Mouse (Mus musculus) intestine, embryonic 16.5 days (tissue): ENCODE measurements around the gene Hspb1. TPM values are rescaled to one million over a fixed set of nuclear protein-coding genes. Genes with fewer than 3 reads are reported as not detected.

Source experiments
- ATAC-seq: fragments of 200-750 bp; cut with Nextera tagmentation; 2 replicates; pipeline ENCODE4 v1.8.0; 2017; ENCODE audit warnings: moderate TSS enrichment, moderate library complexity
- H3K27ac ChIP-seq: fragments of 300-500 bp; sonication (generic); 2 replicates; pipeline ENCODE4 v1.5.1; 2014; ENCODE audit warnings: mild to moderate bottlenecking, low read length
- H3K27me3 ChIP-seq: fragments of 300-500 bp; sonication (generic); replicated peaks from 2 replicates; pipeline ENCODE4 v1.6.1; 2014; ENCODE audit warnings: low read length, control low read depth, mixed read lengths; ENCODE audit not compliant: control insufficient read depth, insufficient read depth
- H3K36me3 ChIP-seq: fragments of 300-500 bp; sonication (generic); 2 replicates; pipeline ENCODE4 v1.6.1; 2014; ENCODE audit warnings: low read length, control low read depth; ENCODE audit not compliant: control insufficient read depth, insufficient read depth
- H3K4me1 ChIP-seq: fragments of 300-500 bp; sonication (generic); 2 replicates; pipeline ENCODE4 v1.6.1; 2014; ENCODE audit warnings: low read length, control low read depth, mixed read lengths; ENCODE audit not compliant: control insufficient read depth, insufficient read depth
- H3K4me2 ChIP-seq: fragments of 300-500 bp; sonication (generic); 2 replicates; pipeline ENCODE4 v1.6.1; 2014; ENCODE audit warnings: low read depth, low read length, control low read depth
- H3K4me3 ChIP-seq: fragments of 300-500 bp; sonication (generic); 2 replicates; pipeline ENCODE4 v1.5.1; 2014; ENCODE audit warnings: mild to moderate bottlenecking, low read length
- H3K9ac ChIP-seq: fragments of 300-500 bp; sonication (generic); 2 replicates; pipeline ENCODE4 v1.6.1; 2014; ENCODE audit warnings: low read depth, low read length
- H3K9me3 ChIP-seq: fragments of 300-500 bp; sonication (generic); 2 replicates; pipeline ENCODE4 v1.6.1; 2016; ENCODE audit warnings: low read length, control low read depth; ENCODE audit not compliant: control insufficient read depth
- WGBS: fragments of 180-500 bp; shearing (Covaris S2); extraction: QIAGEN DNeasy Blood & Tissue Kit; methylation state at CpG from one replicate; pipeline ENCODE4 v1.1.7; 2014; 5-methylcytosine and 5-hydroxymethylcytosine counted together
- polyA plus RNA-seq: library from polyadenylated mRNA; unstranded; fragments of >200 nt; fragmentation: Nextera tagmentation; extraction: Ambion mirVana; gene quantifications from 2 replicates; pipeline ENCODE4 v1.2.1, GENCODE M21; 2015

Gene Hspb1
- polyA plus RNA-seq, 1 experiment from 2014 or later = 114 TPM

DNA sequence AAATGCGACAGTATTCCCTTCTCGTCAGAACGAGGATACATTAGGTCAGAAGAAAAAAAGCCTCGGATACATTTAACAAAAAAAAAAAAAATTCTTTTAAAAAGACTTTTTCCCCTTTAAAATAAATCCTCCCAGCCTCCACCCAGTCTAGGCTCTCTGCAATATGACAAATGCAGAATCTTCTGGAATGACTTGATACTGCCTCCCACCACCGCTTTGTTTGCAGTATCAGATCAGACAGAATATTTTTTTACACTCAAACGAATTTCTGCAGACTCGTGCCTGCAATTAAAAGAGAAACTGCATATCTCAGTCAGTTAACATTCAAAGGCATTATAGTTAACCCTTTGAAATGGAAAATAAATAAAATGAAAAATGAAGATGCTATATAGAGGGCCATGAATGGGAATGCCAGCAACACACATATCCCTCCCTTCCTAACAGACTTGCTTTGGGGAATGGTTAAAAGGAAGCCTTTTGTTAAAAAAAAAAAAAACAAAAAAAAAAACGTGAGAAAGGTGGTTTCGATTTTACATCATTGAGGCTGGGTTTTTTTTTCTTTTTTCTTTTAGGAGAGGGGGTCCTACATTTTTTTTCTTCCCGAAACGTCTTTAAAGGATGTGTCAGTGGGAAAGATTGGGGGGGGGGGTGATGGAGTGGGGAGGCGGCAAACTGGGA, 45.6 kb downstream of the Hspb1 start:
- no peak for ATAC-seq
- Histone ChIP-seq H3K9me3 (no peaks in the 10 kb centered on the region), H3K9ac (peak overlapping the region; percentile 89), H3K36me3 (no peaks in the 10 kb centered on the region), H3K4me3 (peak overlapping the region; percentile 78), H3K27me3 (no peaks in the 10 kb centered on the region), H3K4me1 (peaks cover 16% of the 10 kb centered on the region), H3K27ac (peak overlapping the region; percentile 98; the same call in 1 of the 2 replicates), H3K4me2 (peak overlapping the region; percentile 70)
- 6% methylated on average over 12 of the region's 12 CpGs for WGBS

GRCm38 (mm10) chr5:135933900-135934441, 46.3 kb downstream of the Hspb1 start:
- Histone ChIP-seq H3K27me3 (no peaks in the 10 kb centered on the region), H3K27ac (peak overlapping the region; percentile 98), H3K36me3 (no peaks in the 10 kb centered on the region), H3K4me2 (peak overlapping the region; percentile 70), H3K9ac (peak overlapping the region; percentile 89), H3K4me3 (peak overlapping the region; percentile 78), H3K4me1 (peaks cover 16% of the 10 kb centered on the region), H3K9me3 (no peaks in the 10 kb centered on the region)
- under 1% methylated on average over 35 of the region's 35 CpGs for WGBS
- ATAC-seq = peak; percentile 75

DNA sequence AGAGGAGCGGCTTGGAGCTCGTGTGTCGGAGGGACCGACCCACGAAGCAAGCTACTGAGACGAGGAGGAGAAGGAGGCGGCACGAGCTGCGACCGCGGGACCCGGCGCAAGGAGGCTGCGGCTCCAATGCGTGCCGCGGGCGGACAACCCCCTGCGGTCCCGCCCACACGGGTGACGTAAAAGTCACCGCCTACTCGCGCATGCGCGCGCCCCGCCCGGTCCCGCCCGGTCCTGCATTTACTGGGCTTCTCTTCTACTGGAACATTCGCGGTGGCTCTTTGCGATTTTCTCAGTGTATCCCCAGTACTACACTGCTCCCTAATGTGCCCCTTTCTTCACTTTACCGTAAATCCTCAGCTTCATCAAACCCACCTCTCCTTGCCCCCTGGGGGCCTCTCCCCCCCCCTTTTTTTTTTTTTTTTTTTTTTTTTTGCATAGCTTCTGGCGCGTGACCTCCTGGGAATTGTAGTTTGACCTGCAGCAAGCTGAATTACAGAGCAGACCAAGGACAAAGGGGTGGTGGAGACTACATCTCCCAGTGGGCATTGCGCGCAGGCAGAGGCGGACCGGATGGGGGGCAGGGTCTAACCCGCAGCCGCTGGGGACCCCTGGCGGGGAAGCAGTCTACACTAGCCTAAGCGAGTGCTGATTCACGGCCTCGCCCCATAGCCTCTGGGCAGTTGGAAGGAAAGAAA, 46.9 kb downstream of the Hspb1 start, which contains the start of gene Ywhag:
Gene Ywhag (minus strand): TSS at position 136 of the 695 bp plus-strand sequence.
- Histone ChIP-seq H3K4me2 (peak within 1 kb of the TSS; percentile 70), H3K4me3 (peak within 1 kb of the TSS; percentile 78), H3K27ac (peak within 1 kb of the TSS; percentile 98), H3K4me1 (peaks cover 16% of the 10 kb centered on the region), H3K27me3 (no peaks in the 10 kb centered on the region), H3K36me3 (no peaks in the 10 kb centered on the region), H3K9ac (peak within 1 kb of the TSS; percentile 89), H3K9me3 (no peaks in the 10 kb centered on the region)
- under 1% methylated on average over 48 of the region's 48 CpGs for WGBS
- ATAC-seq = peak; percentile 96

GRCm38 (mm10) chr5:135935176-135935523, 47.4 kb downstream of the Hspb1 start:
- WGBS = 52% methylated on average over 7 of the region's 7 CpGs
- Histone ChIP-seq H3K4me1 (peaks cover 16% of the 10 kb centered on the region), H3K9me3 (no peaks in the 10 kb centered on the region), H3K9ac (peak overlapping the region; percentile 49; the same call in 1 of the 2 replicates), H3K4me3 (peak overlapping the region; percentile 78), H3K4me2 (peak overlapping the region; percentile 45), H3K27ac (peak overlapping the region; percentile 66), H3K36me3 (no peaks in the 10 kb centered on the region), H3K27me3 (no peaks in the 10 kb centered on the region)
- ATAC-seq = no peak; the same call in 1 of the 2 replicates

- no peak overlapping the region for H3K4me2 ChIP-seq
These were observed 48.0 kb downstream of the Hspb1 start for GRCm38 (mm10) chr5:135935641-135936190.

More at GRCm38 (mm10) chr5:135935641-135936190, 48.0 kb downstream of the Hspb1 start:
- no peak overlapping the region for H3K4me3 ChIP-seq
- no peak for ATAC-seq
- no peaks in the 10 kb centered on the region for H3K27me3 ChIP-seq
- WGBS = 77% methylated on average over 6 of the region's 6 CpGs
- H3K9me3 ChIP-seq = no peaks in the 10 kb centered on the region
- H3K36me3 ChIP-seq = no peaks in the 10 kb centered on the region
- no peak overlapping the region for H3K9ac ChIP-seq
- peaks cover 16% of the 10 kb centered on the region for H3K4me1 ChIP-seq
- H3K27ac ChIP-seq = no peak overlapping the region

Other genes with a start within 250 kb of the Hspb1 start
- gene Por, start 217.9 kb upstream of the Hspb1 start, polyA plus RNA-seq = 111 and 116 TPM in 2 replicates
- 65.1 and 65.8 TPM in 2 replicates for gene Tmem120a, start 143.5 kb upstream of the Hspb1 start, polyA plus RNA-seq
- gene Styxl1, start 109.5 kb upstream of the Hspb1 start, polyA plus RNA-seq = 0.21 and 0.35 TPM in 2 replicates
- gene Mdh2, start 109.4 kb upstream of the Hspb1 start, polyA plus RNA-seq = 873 and 892 TPM in 2 replicates
- 2.6 and 3.1 TPM in 2 replicates for gene Srrm3, start 81.0 kb upstream of the Hspb1 start, polyA plus RNA-seq
- gene Ywhag, start 46.7 kb downstream of the Hspb1 start, polyA plus RNA-seq = 137 and 144 TPM in 2 replicates
- 2.3 and 2.9 TPM in 2 replicates for gene Ssc4d, start 86.6 kb downstream of the Hspb1 start, polyA plus RNA-seq
- gene Zp3, start 92.2 kb downstream of the Hspb1 start, polyA plus RNA-seq = 0.68 and 1.5 TPM in 2 replicates
- 20.6 and 21.6 TPM in 2 replicates for gene Dtx2, start 106.9 kb downstream of the Hspb1 start, polyA plus RNA-seq
- gene Upk3b, start 150.6 kb downstream of the Hspb1 start, polyA plus RNA-seq = 44.4 and 47.8 TPM in 2 replicates
- 0.82 and 2.3 TPM in 2 replicates for gene Upk3bl, start 166.6 kb downstream of the Hspb1 start, polyA plus RNA-seq
- gene Rasa4, start 196.0 kb downstream of the Hspb1 start, polyA plus RNA-seq = 16.6 and 18.5 TPM in 2 replicates
- gene Polr2j, start 228.7 kb downstream of the Hspb1 start, polyA plus RNA-seq = 212 and 230 TPM in 2 replicates
- 22.3 and 22.7 TPM in 2 replicates for gene Lrwd1, start 248.2 kb downstream of the Hspb1 start, polyA plus RNA-seq
- 16.7 and 17.2 TPM in 2 replicates for gene Alkbh4, start 248.2 kb downstream of the Hspb1 start, polyA plus RNA-seq